Mouse (Mus musculus) stomach, embryonic 15.5 days (tissue): ENCODE data around the gene Gpr143. TPM values are rescaled to one million over a fixed set of nuclear protein-coding genes. Genes with fewer than 3 reads are reported as not detected.
"Not testable (repeated sequence)": the region's sequence is repeated elsewhere in the genome, so short reads cannot be mapped to it uniquely, and the experiment has no call there.

Experiments used
- ATAC-seq: fragments of 200-750 bp; cut with Nextera tagmentation; 2 replicates; pipeline ENCODE4 v1.8.0; 2017; ENCODE audit warnings: low read depth, moderate number of reproducible peaks, moderate TSS enrichment; ENCODE audit not compliant: insufficient read depth, low FRiP score
- H3K27ac ChIP-seq: fragments of 300-500 bp; sonication (generic); 2 replicates; pipeline ENCODE4 v1.5.1; 2015; ENCODE audit warnings: mild to moderate bottlenecking, inconsistent platforms
- H3K27me3 ChIP-seq: fragments of 300-500 bp; sonication (generic); replicated peaks from 2 replicates; pipeline ENCODE4 v1.6.1; 2015; ENCODE audit warnings: inconsistent platforms
- H3K36me3 ChIP-seq: fragments of 300-500 bp; sonication (generic); 2 replicates; pipeline ENCODE4 v1.6.1; 2015; ENCODE audit warnings: inconsistent platforms
- H3K4me1 ChIP-seq: fragments of 300-500 bp; sonication (generic); 2 replicates; pipeline ENCODE4 v1.6.1; 2015; ENCODE audit warnings: inconsistent platforms
- H3K4me2 ChIP-seq: fragments of 300-500 bp; sonication (generic); 2 replicates; pipeline ENCODE4 v1.6.1; 2015; ENCODE audit warnings: mild to moderate bottlenecking, inconsistent platforms
- H3K4me3 ChIP-seq: fragments of 300-500 bp; sonication (generic); replicated peaks from 2 replicates; pipeline ENCODE4 v1.5.1; 2015; ENCODE audit warnings: inconsistent platforms
- H3K9ac ChIP-seq: fragments of 300-500 bp; sonication (generic); 2 replicates; pipeline ENCODE4 v1.6.1; 2015; ENCODE audit warnings: inconsistent platforms
- H3K9me3 ChIP-seq: fragments of 300-500 bp; sonication (generic); 2 replicates; pipeline ENCODE4 v1.6.1; 2016; ENCODE audit warnings: inconsistent platforms
- WGBS: fragments of 180-500 bp; shearing (Covaris S2); methylation state at CpG from one replicate; pipeline ENCODE4 v1.1.7; 2015; 5-methylcytosine and 5-hydroxymethylcytosine counted together
- polyA plus RNA-seq: library from polyadenylated mRNA; unstranded; fragments of >200 nt; fragmentation: Nextera tagmentation; extraction: Ambion mirVana; gene quantifications from 2 replicates; pipeline ENCODE4 v1.2.1, GENCODE M21; 2015

Gene Gpr143
- polyA plus RNA-seq, 1 experiment from 2014 or later, result 0.13 TPM

- no peaks in the 10 kb centered on the region for H3K36me3 ChIP-seq
- peak overlapping the region; percentile 50 for H3K9ac ChIP-seq
- H3K27me3 ChIP-seq, result peaks cover 5% of the 10 kb centered on the region; the same call in 1 of the 2 replicates
- H3K4me2 ChIP-seq, result peak overlapping the region; percentile 49
- peak overlapping the region; percentile 63 for H3K4me3 ChIP-seq
- 12% methylated on average over 38 of the region's 48 CpGs for WGBS
- no peaks in the 10 kb centered on the region for H3K9me3 ChIP-seq
- ATAC-seq, result peak; percentile 90
- H3K27ac ChIP-seq, result peak overlapping the region; percentile 80
- H3K4me1 ChIP-seq, result no peaks in the 10 kb centered on the region
Measured at GRCm38 (mm10) chrX:152769600-152770157, 12.0 kb upstream of the Gpr143 start.

GRCm38 (mm10) chrX:152788129-152788528 is 6.4 kb downstream of the Gpr143 start:
- H3K4me3 ChIP-seq, result no peak overlapping the region
- no peak overlapping the region for H3K9ac ChIP-seq
- no peak overlapping the region for H3K4me2 ChIP-seq
- H3K9me3 ChIP-seq, result no peaks in the 10 kb centered on the region
- no peaks in the 10 kb centered on the region for H3K36me3 ChIP-seq
- 62% methylated on average over 1 of the region's 1 CpGs for WGBS
- ATAC-seq, result no peak
- H3K27me3 ChIP-seq, result peaks cover 5% of the 10 kb centered on the region; the same call in 1 of the 2 replicates
- no peaks in the 10 kb centered on the region for H3K4me1 ChIP-seq
- no peak overlapping the region for H3K27ac ChIP-seq

- ATAC-seq, result no peak
- Histone ChIP-seq H3K27me3 (peaks cover 5% of the 10 kb centered on the region; the same call in 1 of the 2 replicates), H3K36me3 (no peaks in the 10 kb centered on the region), H3K4me3 (no peak overlapping the region), H3K27ac (no peak overlapping the region), H3K4me2 (no peak overlapping the region), H3K9me3 (no peaks in the 10 kb centered on the region), H3K9ac (no peak overlapping the region), H3K4me1 (no peaks in the 10 kb centered on the region)
- 56% methylated on average over 2 of the region's 2 CpGs for WGBS
Measured at GRCm38 (mm10) chrX:152788611-152789010, 6.9 kb downstream of the Gpr143 start.

- Histone ChIP-seq H3K9me3 (no peaks in the 10 kb centered on the region), H3K36me3 (no peaks in the 10 kb centered on the region), H3K27ac (no peak overlapping the region), H3K4me3 (no peak overlapping the region), H3K4me1 (no peaks in the 10 kb centered on the region), H3K9ac (no peak overlapping the region), H3K4me2 (no peak overlapping the region), H3K27me3 (no peaks in the 10 kb centered on the region)
- no peak for ATAC-seq
Measured at GRCm38 (mm10) chrX:152805317-152805716, 23.6 kb downstream of the Gpr143 start.

GRCm38 (mm10) chrX:152813339-152813738 is 31.6 kb downstream of the Gpr143 start:
- Histone ChIP-seq H3K27ac (no peak overlapping the region), H3K9me3 (no peaks in the 10 kb centered on the region), H3K4me2 (no peak overlapping the region), H3K9ac (no peak overlapping the region), H3K4me1 (no peaks in the 10 kb centered on the region), H3K36me3 (no peaks in the 10 kb centered on the region), H3K27me3 (no peaks in the 10 kb centered on the region), H3K4me3 (no peak overlapping the region)
- WGBS, result 69% methylated on average over 3 of the region's 3 CpGs
- ATAC-seq, result no peak

GRCm38 (mm10) chrX:152818996-152819395 is 37.3 kb downstream of the Gpr143 start:
- H3K9ac ChIP-seq, result no peak overlapping the region
- H3K4me3 ChIP-seq, result no peak overlapping the region
- ATAC-seq, result no peak
- no peaks in the 10 kb centered on the region for H3K4me1 ChIP-seq
- H3K27ac ChIP-seq, result no peak overlapping the region
- no peak overlapping the region for H3K4me2 ChIP-seq
- H3K9me3 ChIP-seq, result no peaks in the 10 kb centered on the region
- no peaks in the 10 kb centered on the region for H3K36me3 ChIP-seq
- H3K27me3 ChIP-seq, result no peaks in the 10 kb centered on the region

- not testable (repeated sequence) for H3K36me3 ChIP-seq, H3K4me1 ChIP-seq, H3K27me3 ChIP-seq, H3K27ac ChIP-seq, H3K4me3 ChIP-seq, H3K9ac ChIP-seq, H3K4me2 ChIP-seq, ATAC-seq, H3K9me3 ChIP-seq
- no CpG with 5 or more reads among the region's 1 CpGs for WGBS
Measured at GRCm38 (mm10) chrX:152831003-152831550, 49.4 kb downstream of the Gpr143 start.

- 26% methylated on average over 5 of the region's 5 CpGs for WGBS
- H3K27ac ChIP-seq, ATAC-seq, H3K4me1 ChIP-seq, H3K9me3 ChIP-seq, H3K27me3 ChIP-seq, H3K9ac ChIP-seq, H3K4me2 ChIP-seq, H3K4me3 ChIP-seq, H3K36me3 ChIP-seq: not testable (repeated sequence)
Measured at GRCm38 (mm10) chrX:152834940-152835339, 53.2 kb downstream of the Gpr143 start.

GRCm38 (mm10) chrX:152855076-152855772 is 73.5 kb downstream of the Gpr143 start:
- no peak overlapping the region for H3K27ac ChIP-seq
- H3K9me3 ChIP-seq, result no peaks in the 10 kb centered on the region
- H3K4me2 ChIP-seq, result no peak overlapping the region
- WGBS, result 83% methylated on average over 3 of the region's 3 CpGs
- no peaks in the 10 kb centered on the region for H3K36me3 ChIP-seq
- H3K4me3 ChIP-seq, result no peak overlapping the region
- H3K27me3 ChIP-seq, result no peaks in the 10 kb centered on the region
- no peaks in the 10 kb centered on the region for H3K4me1 ChIP-seq
- H3K9ac ChIP-seq, result no peak overlapping the region
- no peak for ATAC-seq

Other genes with a start within 250 kb of the Gpr143 start
- not detected in 2 replicates for gene Cldn34a, start 218.6 kb upstream of the Gpr143 start, polyA plus RNA-seq
- gene Shroom2, start 12.5 kb upstream of the Gpr143 start, polyA plus RNA-seq, result 5.0 and 5.4 TPM in 2 replicates
- gene Usp51, start 224.5 kb downstream of the Gpr143 start, polyA plus RNA-seq, result 1.1 and 1.2 TPM in 2 replicates